ENCODE assay signal across 10 mouse cellular contexts in the genomic region with DNA sequence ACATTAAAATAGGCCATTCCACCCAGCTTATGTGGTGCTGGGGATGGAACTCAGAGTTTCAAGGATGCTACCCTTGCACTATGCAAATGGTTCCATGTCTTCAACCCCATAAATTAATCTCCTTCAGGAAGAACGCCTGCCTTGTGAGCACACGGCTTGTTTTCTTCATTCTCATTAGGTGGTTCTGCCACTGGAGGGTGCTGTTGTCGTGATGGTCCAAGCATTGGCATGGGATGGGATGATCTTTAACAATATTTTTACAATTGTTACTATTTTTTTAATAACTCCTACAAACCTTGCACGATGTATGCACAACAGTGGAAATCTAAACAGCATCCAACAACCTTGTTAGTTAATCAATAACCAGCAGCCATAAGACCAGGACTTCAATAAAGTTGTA.
DNase-seq lines count a peak whose midpoint lies in the region; ATAC-seq and TF ChIP-seq lines count a peak whose summit lies in the region.
"Had no signal": no experiment of that assay in that cellular context is flagged by ENCODE, and none has a peak within 500 bp of the region (broad histone marks: within the 10 kb centered on the region; RNA-seq: fewer than 3 reads in every experiment).

No protein-coding gene starts in this region.

- peak; percentile 11 for DNase-seq in embryo, embryonic 10 days (ENCODE audit: low spot score)
- no peak for DNase-seq in embryo, embryonic 9.5 days (ENCODE audit: extremely low spot score)
- DNase-seq in liver, embryonic 14.5 days (ENCODE audit: low read depth in 3 of 3, low spot score in 3 of 3), result no peak
- peak; percentile 18 for DNase-seq in lung, postnatal 36 days
- no peak for DNase-seq in forebrain, embryonic 14.5 days (ENCODE audit: low spot score)
- no peak for DNase-seq in ovary, adult 18-20 months (ENCODE audit: low spot score)
- DNase-seq: kidney, adult 9 months had no signal

- no peaks in the 10 kb centered on the region for H3K27me3 ChIP-seq in liver, embryonic 14.5 days (ENCODE audit: control insufficient read depth, insufficient read depth, low read length)
- H3K27me3 ChIP-seq in liver, embryonic 12.5 days (replicated peaks), result no peaks in the 10 kb centered on the region
- no peaks in the 10 kb centered on the region for H3K27me3 ChIP-seq in forebrain, embryonic 14.5 days (replicated peaks; ENCODE audit: control insufficient read depth, insufficient read depth, low read length)

- H3K4me1 ChIP-seq in liver, embryonic 14.5 days (replicated peaks; ENCODE audit: control insufficient read depth in 2 of 2, insufficient read depth in 2 of 2, low read length in 1 of 2), result no peaks in the 10 kb centered on the region
- no peaks in the 10 kb centered on the region for H3K4me1 ChIP-seq in liver, embryonic 12.5 days
- H3K4me1 ChIP-seq in bone marrow, adult 2 months (ENCODE audit: control insufficient read depth, insufficient read depth, low read length), result no peaks in the 10 kb centered on the region
- H3K4me1 ChIP-seq in forebrain, embryonic 14.5 days (ENCODE audit: control insufficient read depth, insufficient read depth, low read length), result no peaks in the 10 kb centered on the region

- ATAC-seq in liver, embryonic 14.5 days (ENCODE audit: insufficient read depth), result no peak
- ATAC-seq in liver, embryonic 12.5 days, result no peak
- ATAC-seq in forebrain, embryonic 14.5 days, result no peak

- no peak for TF ChIP-seq POLR2A in bone marrow, adult 2 months (IDR thresholded peaks at IDR 0.05; ENCODE audit: borderline replicate concordance, control insufficient read depth, low read depth, low read length)

- no peak overlapping the region for H3K27ac ChIP-seq in liver, embryonic 14.5 days
- no peak overlapping the region for H3K27ac ChIP-seq in liver, embryonic 12.5 days
- no peak overlapping the region for H3K27ac ChIP-seq in bone marrow, adult 2 months (ENCODE audit: control insufficient read depth, insufficient read depth, low read depth, low read length, poor library complexity)
- no peak overlapping the region for H3K27ac ChIP-seq in forebrain, embryonic 14.5 days (ENCODE audit: low read depth, low read length)

- H3K9me3 ChIP-seq in liver, embryonic 14.5 days (ENCODE audit: control insufficient read depth, low read length), result no peaks in the 10 kb centered on the region
- no peaks in the 10 kb centered on the region for H3K9me3 ChIP-seq in liver, embryonic 12.5 days (replicated peaks)
- H3K9me3 ChIP-seq in forebrain, embryonic 14.5 days (replicated peaks; ENCODE audit: control insufficient read depth, low read length), result no peaks in the 10 kb centered on the region
- H3K9me3 ChIP-seq: G1E had no signal

- WGBS in liver, embryonic 14.5 days (ENCODE audit: insufficient replicate concordance), result 30% methylated on average over 4 of the region's 4 CpGs
- 34% methylated on average over 4 of the region's 4 CpGs for WGBS in liver, embryonic 12.5 days (ENCODE audit: insufficient replicate concordance)
- WGBS in bone marrow, adult 2 months, result 22% methylated on average over 4 of the region's 4 CpGs
- WGBS in forebrain, embryonic 14.5 days, result 54% methylated on average over 4 of the region's 4 CpGs

- H3K4me3 ChIP-seq in liver, embryonic 14.5 days (ENCODE audit: insufficient read depth in 1 of 2, low read depth in 2 of 2, low read length in 2 of 2), result no peak overlapping the region
- H3K4me3 ChIP-seq in liver, embryonic 12.5 days, result no peak overlapping the region
- H3K4me3 ChIP-seq in bone marrow, adult 2 months (replicated peaks; ENCODE audit: control insufficient read depth, low read depth, low read length), result no peak overlapping the region
- no peak overlapping the region for H3K4me3 ChIP-seq in forebrain, embryonic 14.5 days (ENCODE audit: low read depth, low read length)

- no peak overlapping the region for H3K9ac ChIP-seq in liver, embryonic 14.5 days (replicated peaks)
- H3K9ac ChIP-seq in liver, embryonic 12.5 days, result no peak overlapping the region
- no peak overlapping the region for H3K9ac ChIP-seq in forebrain, embryonic 14.5 days (ENCODE audit: low read length)

- TF ChIP-seq CTCF in liver, embryonic 14.5 days (IDR thresholded peaks at IDR 0.05; ENCODE audit: low read depth), result peak; percentile 49
- peak; percentile 48 for TF ChIP-seq CTCF in bone marrow, adult 2 months (IDR thresholded peaks at IDR 0.05; ENCODE audit: control insufficient read depth, insufficient read depth, low read length)

- no peak for TF ChIP-seq EP300 in liver, embryonic 14.5 days (IDR thresholded peaks at IDR 0.05; ENCODE audit: low read depth)

- no peak overlapping the region for H3K4me2 ChIP-seq in liver, embryonic 14.5 days (ENCODE audit: low read depth)
- no peak overlapping the region for H3K4me2 ChIP-seq in liver, embryonic 12.5 days
- H3K4me2 ChIP-seq in forebrain, embryonic 14.5 days (ENCODE audit: low read length), result no peak overlapping the region

- H3K36me3 ChIP-seq in liver, embryonic 14.5 days (replicated peaks; ENCODE audit: control insufficient read depth, insufficient read depth, low read depth), result no peaks in the 10 kb centered on the region
- no peaks in the 10 kb centered on the region for H3K36me3 ChIP-seq in liver, embryonic 12.5 days
- no peaks in the 10 kb centered on the region for H3K36me3 ChIP-seq in forebrain, embryonic 14.5 days (ENCODE audit: control insufficient read depth, insufficient read depth, low read length)
- H3K36me3 ChIP-seq: G1E had no signal

Comparison
In these comparisons a context has a peak if more than half of its experiments do, and no peak if none do; other contexts are left out.
1. DNase-seq: peak in embryo, embryonic 10 days (single experiment) and lung, postnatal 36 days (single experiment); none in embryo, embryonic 9.5 days (single experiment), liver, embryonic 14.5 days (0 of 3), forebrain, embryonic 14.5 days (single experiment) and ovary, adult 18-20 months (single experiment).